Mouse (Mus musculus): Measurements from ENCODE around the gene Sipa1l3. TPM values are rescaled to one million over a fixed set of nuclear protein-coding genes. Genes with fewer than 3 reads are reported as not detected.
A peak's percentile ranks its signal among the peaks of the same experiment; 100 is the strongest.

Sipa1l3 gene
- polyA plus RNA-seq, 1 experiment: 63.3 TPM

GRCm38 (mm10) chr7:29309749-29310148 lies 208.7 kb downstream of the Sipa1l3 start:
- Histone ChIP-seq H3K27me3 (ENCODE audit: control insufficient read depth, insufficient read depth, low read length) (no peaks in the 10 kb centered on the region), H3K4me3 (replicated peaks; ENCODE audit: insufficient read depth, low read depth, low read length) (peak overlapping the region; percentile 55), H3K4me1 (ENCODE audit: control insufficient read depth, insufficient read depth, low read length) (peaks cover 30% of the 10 kb centered on the region), H3K27ac (ENCODE audit: insufficient read depth, low read length) (no peak overlapping the region)
- no peak for TF ChIP-seq CTCF (IDR thresholded peaks at IDR 0.05; ENCODE audit: borderline replicate concordance, insufficient read depth, low read depth, low read length)
- no peak for TF ChIP-seq POLR2A (IDR thresholded peaks at IDR 0.05; ENCODE audit: borderline replicate concordance, insufficient read depth, low read length)
- 12% methylated on average over 5 of the region's 5 CpGs for WGBS
- DNase-seq: no peak

DNA sequence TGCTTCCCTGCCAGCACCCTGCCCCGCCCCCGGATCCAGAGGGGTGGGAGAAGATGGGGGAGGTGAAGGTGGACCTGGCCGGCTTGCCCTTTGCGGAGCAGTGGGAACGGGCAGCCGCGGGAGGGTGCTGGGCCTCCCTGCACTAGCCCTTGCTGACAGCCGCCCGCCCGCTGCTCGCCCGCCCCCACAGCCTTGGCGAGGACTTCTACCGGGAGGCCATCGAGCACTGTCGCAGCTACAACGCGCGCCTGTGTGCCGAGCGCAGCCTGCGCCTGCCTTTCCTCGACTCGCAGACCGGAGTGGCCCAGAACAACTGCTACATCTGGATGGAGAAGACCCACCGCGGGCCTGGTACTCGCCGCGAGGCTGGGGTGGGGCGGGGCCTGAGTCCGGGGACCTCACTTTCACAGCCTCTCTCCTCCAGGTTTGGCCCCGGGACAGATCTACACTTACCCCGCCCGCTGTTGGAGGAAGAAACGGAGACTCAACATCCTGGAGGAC lies 209.2 kb downstream of the Sipa1l3 start:
- TF ChIP-seq POLR2A (IDR thresholded peaks at IDR 0.05; ENCODE audit: borderline replicate concordance, insufficient read depth, low read length): no peak
- TF ChIP-seq CTCF (IDR thresholded peaks at IDR 0.05; ENCODE audit: borderline replicate concordance, insufficient read depth, low read depth, low read length): no peak
- peaks cover 25% of the 10 kb centered on the region for H3K4me1 ChIP-seq (ENCODE audit: control insufficient read depth, insufficient read depth, low read length)
- peak; percentile 72 for DNase-seq
- H3K4me3 ChIP-seq (replicated peaks; ENCODE audit: insufficient read depth, low read depth, low read length): peak overlapping the region; percentile 55
- H3K27ac ChIP-seq (ENCODE audit: insufficient read depth, low read length): no peak overlapping the region
- H3K27me3 ChIP-seq (ENCODE audit: control insufficient read depth, insufficient read depth, low read length): no peaks in the 10 kb centered on the region
- under 1% methylated on average over 36 of the region's 36 CpGs for WGBS

DNA sequence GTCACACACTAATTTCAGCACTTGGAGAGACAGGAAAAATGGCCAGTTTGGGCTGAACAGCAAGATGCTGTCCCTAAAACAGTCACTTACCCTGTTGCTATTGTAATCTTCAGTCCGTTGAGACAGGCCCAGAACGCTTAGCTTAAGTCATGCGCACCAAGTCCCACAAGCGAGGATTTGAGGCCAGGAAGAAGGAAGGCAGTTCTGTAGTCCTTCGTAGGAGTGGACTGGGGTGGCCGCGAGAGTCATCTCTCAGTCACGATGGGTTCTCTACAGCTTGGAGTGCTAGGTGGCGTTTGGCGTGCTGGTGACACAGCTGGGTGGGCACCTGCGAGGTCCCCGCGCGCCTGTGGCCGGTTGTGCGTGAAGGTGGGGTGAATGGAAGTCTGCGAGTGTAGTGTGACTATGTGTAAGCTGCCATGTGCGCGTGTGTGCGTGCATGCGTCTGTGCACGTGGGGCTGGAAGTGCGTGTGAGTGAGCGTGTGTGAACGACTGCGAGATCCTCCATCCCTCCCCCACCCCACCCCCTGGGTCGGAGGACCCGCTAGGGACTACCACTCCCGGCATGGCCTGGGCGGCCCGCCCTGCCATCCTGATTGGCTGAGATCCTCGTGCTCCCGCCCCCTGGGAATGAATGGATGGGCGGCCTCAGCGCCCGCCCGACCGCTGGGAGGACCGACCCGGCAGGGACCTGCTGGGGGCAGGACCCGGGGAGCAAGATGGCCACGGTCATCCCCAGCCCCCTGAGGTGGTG lies 210.9 kb downstream of the Sipa1l3 start:
- H3K27me3 ChIP-seq (ENCODE audit: control insufficient read depth, insufficient read depth, low read length): no peaks in the 10 kb centered on the region
- H3K27ac ChIP-seq (ENCODE audit: insufficient read depth, low read length): no peak overlapping the region
- TF ChIP-seq CTCF (IDR thresholded peaks at IDR 0.05; ENCODE audit: borderline replicate concordance, insufficient read depth, low read depth, low read length): no peak
- TF ChIP-seq POLR2A (IDR thresholded peaks at IDR 0.05; ENCODE audit: borderline replicate concordance, insufficient read depth, low read length): no peak
- under 1% methylated on average over 42 of the region's 42 CpGs for WGBS
- DNase-seq: peak; percentile 96 to 97
- peaks cover 14% of the 10 kb centered on the region; the same call in 1 of the 2 replicates for H3K4me1 ChIP-seq (ENCODE audit: control insufficient read depth, insufficient read depth, low read length)
- peak overlapping the region; percentile 63 for H3K4me3 ChIP-seq (replicated peaks; ENCODE audit: insufficient read depth, low read depth, low read length)

DNA sequence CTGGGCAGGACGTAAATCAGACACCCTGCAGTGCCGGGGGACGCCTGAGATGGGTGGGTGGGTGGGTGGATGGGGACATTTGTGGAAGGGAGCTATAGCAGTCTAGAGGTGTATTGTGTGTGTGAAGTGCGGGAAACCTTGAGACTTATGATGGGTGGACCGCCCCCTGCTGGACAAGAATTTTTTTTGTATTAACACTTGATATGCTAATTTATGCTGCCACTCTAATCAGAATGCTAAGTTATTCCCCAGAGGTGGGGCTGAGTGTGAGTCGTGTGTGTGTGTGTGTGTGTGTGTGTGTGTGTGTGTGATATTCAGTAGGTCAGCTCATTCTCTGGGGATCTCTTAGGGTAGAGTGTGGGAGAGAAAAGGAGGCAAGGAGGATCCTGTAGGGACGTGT lies 211.8 kb downstream of the Sipa1l3 start:
- no peak overlapping the region for H3K4me3 ChIP-seq (replicated peaks; ENCODE audit: insufficient read depth, low read depth, low read length)
- WGBS: 24% methylated on average over 7 of the region's 7 CpGs
- peak in 1 of 2 experiments; percentile 55 for DNase-seq
- H3K27me3 ChIP-seq (ENCODE audit: control insufficient read depth, insufficient read depth, low read length): no peaks in the 10 kb centered on the region
- no peak for TF ChIP-seq POLR2A (IDR thresholded peaks at IDR 0.05; ENCODE audit: borderline replicate concordance, insufficient read depth, low read length)
- peak; percentile 51 for TF ChIP-seq CTCF (IDR thresholded peaks at IDR 0.05; ENCODE audit: borderline replicate concordance, insufficient read depth, low read depth, low read length)
- H3K27ac ChIP-seq (ENCODE audit: insufficient read depth, low read length): no peak overlapping the region
- H3K4me1 ChIP-seq (ENCODE audit: control insufficient read depth, insufficient read depth, low read length): peaks cover 14% of the 10 kb centered on the region; the same call in 1 of the 2 replicates

- no peak for DNase-seq
- Histone ChIP-seq H3K4me1 (ENCODE audit: control insufficient read depth, insufficient read depth, low read length) (peaks cover 14% of the 10 kb centered on the region; the same call in 1 of the 2 replicates), H3K4me3 (replicated peaks; ENCODE audit: insufficient read depth, low read depth, low read length) (no peak overlapping the region), H3K27me3 (ENCODE audit: control insufficient read depth, insufficient read depth, low read length) (no peaks in the 10 kb centered on the region), H3K27ac (ENCODE audit: insufficient read depth, low read length) (no peak overlapping the region)
- 62% methylated on average over 7 of the region's 7 CpGs for WGBS
- TF ChIP-seq CTCF (IDR thresholded peaks at IDR 0.05; ENCODE audit: borderline replicate concordance, insufficient read depth, low read depth, low read length) (no peak), POLR2A (IDR thresholded peaks at IDR 0.05; ENCODE audit: borderline replicate concordance, insufficient read depth, low read length) (no peak)
These were observed 212.3 kb downstream of the Sipa1l3 start for GRCm38 (mm10) chr7:29306108-29306507.

GRCm38 (mm10) chr7:29305263-29305988 lies 213.0 kb downstream of the Sipa1l3 start:
- 19% methylated on average over 9 of the region's 9 CpGs for WGBS
- H3K27ac ChIP-seq (ENCODE audit: insufficient read depth, low read length): no peak overlapping the region
- H3K4me1 ChIP-seq (ENCODE audit: control insufficient read depth, insufficient read depth, low read length): peaks cover 14% of the 10 kb centered on the region; the same call in 1 of the 2 replicates
- no peaks in the 10 kb centered on the region for H3K27me3 ChIP-seq (ENCODE audit: control insufficient read depth, insufficient read depth, low read length)
- TF ChIP-seq CTCF (IDR thresholded peaks at IDR 0.05; ENCODE audit: borderline replicate concordance, insufficient read depth, low read depth, low read length) (no peak), POLR2A (IDR thresholded peaks at IDR 0.05; ENCODE audit: borderline replicate concordance, insufficient read depth, low read length) (no peak)
- H3K4me3 ChIP-seq (replicated peaks; ENCODE audit: insufficient read depth, low read depth, low read length): peak overlapping the region; percentile 50
- peak; percentile 54 for DNase-seq

DNA sequence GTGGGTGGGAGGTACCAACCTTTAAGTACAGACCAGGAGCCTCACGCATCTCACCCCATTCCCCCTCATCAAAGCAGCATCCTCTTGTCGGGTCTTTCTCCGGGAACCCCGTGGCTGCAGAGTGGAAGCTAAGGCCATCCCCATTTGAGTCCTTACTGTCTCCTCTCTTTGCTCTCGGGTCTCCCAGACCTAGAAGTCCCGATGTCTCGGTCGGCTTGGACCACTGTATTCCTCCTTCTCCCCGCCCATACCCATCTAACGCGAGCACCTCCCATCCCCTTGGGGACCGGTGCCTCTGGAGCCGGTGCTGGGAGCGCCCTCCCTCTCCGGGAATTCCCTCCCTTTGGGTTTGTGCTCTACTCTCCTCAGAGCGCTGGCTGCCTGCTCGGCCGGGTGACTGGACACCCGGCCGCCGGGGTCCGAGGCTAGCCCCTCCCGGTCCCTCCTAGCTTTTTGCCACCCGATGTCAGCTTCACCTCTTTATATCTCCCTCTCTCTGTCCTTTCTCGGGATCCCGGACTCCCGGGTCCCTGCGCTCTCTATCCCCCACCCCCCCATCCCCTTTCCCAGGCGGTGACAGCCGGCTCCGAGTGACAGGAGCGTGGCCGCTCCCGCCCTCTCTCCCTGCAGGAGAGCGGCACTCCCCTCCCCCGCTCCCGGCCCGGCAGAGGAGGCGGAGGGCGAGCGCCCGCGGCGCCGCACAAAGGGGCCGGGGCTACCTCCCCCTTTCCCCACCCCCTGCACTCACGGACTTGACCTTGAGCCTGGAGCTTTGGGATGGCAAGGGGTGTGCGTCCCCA lies 213.8 kb downstream of the Sipa1l3 start:
- no peak for TF ChIP-seq POLR2A (IDR thresholded peaks at IDR 0.05; ENCODE audit: borderline replicate concordance, insufficient read depth, low read length)
- TF ChIP-seq CTCF (IDR thresholded peaks at IDR 0.05; ENCODE audit: borderline replicate concordance, insufficient read depth, low read depth, low read length): no peak
- Histone ChIP-seq H3K27ac (ENCODE audit: insufficient read depth, low read length) (no peak overlapping the region), H3K4me3 (replicated peaks; ENCODE audit: insufficient read depth, low read depth, low read length) (peak overlapping the region; percentile 50), H3K27me3 (ENCODE audit: control insufficient read depth, insufficient read depth, low read length) (no peaks in the 10 kb centered on the region), H3K4me1 (ENCODE audit: control insufficient read depth, insufficient read depth, low read length) (peaks cover 12% of the 10 kb centered on the region; the same call in 1 of the 2 replicates)
- WGBS: under 1% methylated on average over 46 of the region's 48 CpGs
- DNase-seq: peak; percentile 47 to 56
